ENCODE assay signal across 12 mouse cellular contexts in the genomic region with DNA sequence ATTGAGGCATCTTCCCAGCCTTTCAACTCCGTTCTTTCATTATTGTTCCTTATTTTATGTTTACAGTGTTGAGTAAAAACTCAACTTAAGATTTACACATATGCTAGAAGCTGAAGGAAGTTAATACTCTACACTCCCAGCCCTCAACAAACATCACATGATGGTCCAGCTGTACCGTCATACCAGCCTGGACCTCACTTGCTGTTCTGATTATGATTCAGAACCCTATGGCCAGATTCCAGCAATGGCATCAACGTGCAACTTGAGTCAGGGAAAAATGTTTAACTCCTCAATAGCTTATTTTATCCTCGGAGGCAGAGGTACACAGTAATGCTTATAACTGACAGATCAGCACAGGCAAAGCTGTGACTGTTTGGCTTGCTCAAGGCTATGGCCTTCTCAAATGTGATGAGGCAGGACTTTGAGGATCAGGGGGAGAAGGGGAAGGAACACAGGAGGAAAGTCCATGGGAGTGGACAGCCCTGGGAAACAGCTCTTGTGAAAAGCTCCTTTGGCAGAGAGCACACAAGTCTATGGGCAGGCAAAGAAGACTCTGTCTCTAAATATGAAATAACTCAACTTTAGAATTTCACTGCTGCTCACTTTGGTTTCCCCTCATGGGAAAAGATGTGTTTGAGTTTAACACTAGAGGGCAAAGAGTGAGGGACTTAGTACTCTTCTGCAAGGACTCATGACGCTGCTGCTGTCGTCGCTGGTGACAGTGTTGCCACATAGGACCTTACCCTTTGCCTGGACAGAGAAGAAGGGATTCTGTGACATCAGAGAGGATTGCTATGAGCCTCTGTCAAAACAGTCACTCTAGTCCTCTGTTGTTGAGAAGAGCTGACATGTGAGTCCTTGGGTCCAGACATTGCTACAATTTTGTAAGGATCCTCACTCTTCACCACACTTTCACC. TPM values are rescaled to one million over a fixed set of nuclear protein-coding genes. Genes with fewer than 3 reads are reported as not detected.
DNase-seq lines count a peak whose midpoint lies in the region; ATAC-seq and TF ChIP-seq lines count a peak whose summit lies in the region.
"Had no signal": no experiment of that assay in that cellular context is flagged by ENCODE, and none has a peak within 500 bp of the region (broad histone marks: within the 10 kb centered on the region; RNA-seq: fewer than 3 reads in every experiment).

No protein-coding gene starts in this region.

- H3K9me3 ChIP-seq in heart, embryonic 14.5 days (ENCODE audit: control insufficient read depth, low read length) = no peaks in the 10 kb centered on the region
- H3K9me3 ChIP-seq: embryonic facial prominence, embryonic 13.5 days; limb, embryonic 10.5 days had no signal

- peaks cover 16 to 72% of the 10 kb centered on the region in 2 experiments for H3K4me1 ChIP-seq in heart, embryonic 14.5 days (ENCODE audit: control insufficient read depth in 2 of 2, insufficient read depth in 2 of 2, low read length in 2 of 2)
- H3K4me1 ChIP-seq in brown adipose tissue, adult 24 weeks (ENCODE audit: control insufficient read depth, insufficient read depth, insufficient read length, low read length) = 0 out of 2 replicates have a peak, but pooled peaks cover 3% of the 10 kb centered on the region
- no peaks in the 10 kb centered on the region for H3K4me1 ChIP-seq in cerebellum, adult 2 months (ENCODE audit: control insufficient read depth, insufficient read depth, low read length)

- no peak overlapping the region for H3K4me3 ChIP-seq in heart, embryonic 14.5 days (ENCODE audit: control insufficient read depth in 1 of 2, insufficient read depth in 1 of 2, low read depth in 1 of 2, low read length in 2 of 2)
- H3K4me3 ChIP-seq in brown adipose tissue, adult 24 weeks (ENCODE audit: insufficient read depth, low read depth, low read length) = no peak overlapping the region
- H3K4me3 ChIP-seq in cerebellum, adult 2 months (replicated peaks; ENCODE audit: insufficient read depth, low read depth, low read length) = no peak overlapping the region
- H3K4me3 ChIP-seq: embryonic facial prominence, embryonic 13.5 days; limb, embryonic 10.5 days had no signal

- TF ChIP-seq POLR2A in cerebellum, adult 2 months (IDR thresholded peaks at IDR 0.05; ENCODE audit: borderline replicate concordance, insufficient read depth, low read length) = no peak

- no peak for TF ChIP-seq CTCF in cerebellum, adult 2 months (IDR thresholded peaks at IDR 0.05; ENCODE audit: borderline replicate concordance, insufficient read depth, low read depth, low read length)

- H3K36me3 ChIP-seq in heart, embryonic 14.5 days (ENCODE audit: control insufficient read depth, insufficient read depth, low read length) = peaks cover 49% of the 10 kb centered on the region
- H3K36me3 ChIP-seq: embryonic facial prominence, embryonic 13.5 days; limb, embryonic 10.5 days had no signal

- H3K4me2 ChIP-seq in heart, embryonic 14.5 days (ENCODE audit: low read length) = 0 out of 2 replicates have a peak overlapping the region, but pooled peaks have one; percentile 45
- H3K4me2 ChIP-seq: embryonic facial prominence, embryonic 13.5 days; hindbrain, embryonic 14.5 days had no signal

- DNase-seq in heart, postnatal 4 days = no peak
- peak; percentile 22 for DNase-seq in lung, postnatal 10 days
- DNase-seq in lung, postnatal 14 days = no peak
- DNase-seq in yolk sac, embryonic 10.5 days (ENCODE audit: low spot score) = peak; percentile 60
- no peak for DNase-seq in cerebellum, adult 2 months
- DNase-seq: cerebellum, adult 9-10 months; retina, postnatal 1 day had no signal

- H3K27ac ChIP-seq in heart, embryonic 14.5 days (replicated peaks in 1 of 2; ENCODE audit: control insufficient read depth in 1 of 2, insufficient read depth in 1 of 2, low read depth in 2 of 2, low read length in 2 of 2) = peak overlapping the region; percentile 32 to 56; a peak in 2 of 4 replicates
- H3K27ac ChIP-seq in brown adipose tissue, adult 24 weeks (replicated peaks; ENCODE audit: low read depth, low read length) = peak overlapping the region; percentile 72
- no peak overlapping the region for H3K27ac ChIP-seq in cerebellum, adult 2 months (ENCODE audit: insufficient read depth, low read length)
- H3K27ac ChIP-seq: embryonic facial prominence, embryonic 13.5 days; hindbrain, embryonic 14.5 days; limb, embryonic 10.5 days had no signal

- H3K9ac ChIP-seq in heart, embryonic 14.5 days (ENCODE audit: low read length) = peak overlapping the region; percentile 43
- H3K9ac ChIP-seq: embryonic facial prominence, embryonic 13.5 days; hindbrain, embryonic 14.5 days had no signal

- no peaks in the 10 kb centered on the region for H3K27me3 ChIP-seq in heart, embryonic 14.5 days (ENCODE audit: control insufficient read depth, insufficient read depth, low read length)
- H3K27me3 ChIP-seq in cerebellum, adult 2 months (ENCODE audit: control insufficient read depth, insufficient read depth, low read length) = no peaks in the 10 kb centered on the region
- H3K27me3 ChIP-seq: embryonic facial prominence, embryonic 13.5 days had no signal

- WGBS in heart, embryonic 14.5 days = 49% methylated on average over 7 of the region's 7 CpGs
- WGBS in cerebellum, adult 2 months = 73% methylated on average over 7 of the region's 7 CpGs

- ATAC-seq in heart, embryonic 14.5 days (ENCODE audit: insufficient number of reproducible peaks, insufficient read depth, low FRiP score, low read depth) = no peak

RNA-seq across cellular contexts. Expression of a gene that starts 22.1 kb away (rescaled TPM):
- 66.9 and 73.8 TPM in 2 replicates for polyA plus RNA-seq in heart, embryonic 14.5 days (2014; fragmentation: Nextera tagmentation; extraction: Ambion mirVana)
- 100 to 1,000 TPM; 132 to 141 TPM for total RNA-seq in heart, postnatal 4 days (2021)
- 15.7 and 19.8 TPM in 2 replicates for polyA plus RNA-seq in brown adipose tissue, adult 24 weeks (2012; ENCODE audit: insufficient read depth, insufficient read length, missing spikeins)
- polyA plus RNA-seq in cerebellum, adult 2 months (2012; rRNA removed) = 24.8 and 25.9 TPM in 2 replicates

Comparison
In these comparisons a context has a peak if more than half of its experiments do, and no peak if none do; other contexts are left out.
1. DNase-seq: peak in lung, postnatal 10 days (single experiment) and yolk sac, embryonic 10.5 days (single experiment); none in heart, postnatal 4 days (single experiment), lung, postnatal 14 days (single experiment) and cerebellum, adult 2 months (0 of 2).